28 mouse cellular contexts compared by ENCODE assay signal in genomic region chr6:17314659-17315616, GRCm38 (mm10). TPM values are rescaled to one million over a fixed set of nuclear protein-coding genes. Genes with fewer than 3 reads are reported as not detected.
DNase-seq lines count a peak whose midpoint lies in the region; ATAC-seq and TF ChIP-seq lines count a peak whose summit lies in the region.
"Had no signal": no experiment of that assay in that cellular context is flagged by ENCODE, and none has a peak within 500 bp of the region (broad histone marks: within the 10 kb centered on the region; RNA-seq: fewer than 3 reads in every experiment).

No protein-coding gene starts in this region.

- no peaks in the 10 kb centered on the region for H3K36me3 ChIP-seq in heart, postnatal 0 days (replicated peaks; ENCODE audit: control insufficient read depth, insufficient read depth, low read length)
- H3K36me3 ChIP-seq in heart, embryonic 11.5 days (ENCODE audit: control insufficient read depth, insufficient read depth, low read length): no peaks in the 10 kb centered on the region
- no peaks in the 10 kb centered on the region for H3K36me3 ChIP-seq in stomach, postnatal 0 days (ENCODE audit: control insufficient read depth, insufficient read depth, low read length)
- H3K36me3 ChIP-seq in embryonic facial prominence, embryonic 10.5 days (replicated peaks): no peaks in the 10 kb centered on the region
- H3K36me3 ChIP-seq: embryonic facial prominence, embryonic 13.5 days; hindbrain, embryonic 10.5 days; midbrain, embryonic 12.5 days had no signal

- no peak overlapping the region for H3K9ac ChIP-seq in heart, postnatal 0 days (replicated peaks; ENCODE audit: low read depth, low read length)
- H3K9ac ChIP-seq in heart, embryonic 11.5 days (ENCODE audit: low read depth, low read length): no peak overlapping the region
- H3K9ac ChIP-seq in stomach, postnatal 0 days (ENCODE audit: low read length): no peak overlapping the region
- H3K9ac ChIP-seq: embryonic facial prominence, embryonic 13.5 days; midbrain, embryonic 12.5 days had no signal

- no peaks in the 10 kb centered on the region for H3K9me3 ChIP-seq in heart, postnatal 0 days (replicated peaks; ENCODE audit: control insufficient read depth, low read length)
- H3K9me3 ChIP-seq in heart, embryonic 11.5 days (replicated peaks; ENCODE audit: control insufficient read depth, low read length): no peaks in the 10 kb centered on the region
- H3K9me3 ChIP-seq in stomach, postnatal 0 days (ENCODE audit: control insufficient read depth, low read length): no peaks in the 10 kb centered on the region
- no peaks in the 10 kb centered on the region for H3K9me3 ChIP-seq in embryonic facial prominence, embryonic 10.5 days
- H3K9me3 ChIP-seq: embryonic facial prominence, embryonic 13.5 days; hindbrain, embryonic 10.5 days; midbrain, embryonic 12.5 days had no signal

- peak; percentile 85 for DNase-seq in heart, adult 11 months
- no peak for DNase-seq in heart, postnatal 10 days
- DNase-seq in heart, postnatal 0 days (ENCODE audit: low spot score): no peak
- DNase-seq in NIH3T3 (ENCODE audit: low read depth): peak; percentile 44
- no peak for DNase-seq in stomach, postnatal 0 days (ENCODE audit: low spot score)
- no peak for DNase-seq in embryonic facial prominence, embryonic 10.5 days (ENCODE audit: low spot score)
- DNase-seq: adrenal gland, adult 8-10 months; cerebellum, adult 18-20 months; cerebellum, postnatal 25 days; kidney, adult 9 months; kidney, postnatal 14 days; layer of hippocampus, postnatal 36 days; lung, postnatal 10 days; right cerebral cortex, postnatal 14 days; spleen, adult 18-20 months; thymus, postnatal 4 days had no signal

- H3K4me2 ChIP-seq in heart, postnatal 0 days (ENCODE audit: low read depth, low read length): peak overlapping the region; percentile 22; the same call in 1 of the 2 replicates
- H3K4me2 ChIP-seq in heart, embryonic 11.5 days: no peak overlapping the region
- no peak overlapping the region for H3K4me2 ChIP-seq in stomach, postnatal 0 days (replicated peaks; ENCODE audit: low read depth)
- H3K4me2 ChIP-seq: embryonic facial prominence, embryonic 13.5 days; midbrain, embryonic 12.5 days had no signal

- no peaks in the 10 kb centered on the region for H3K27me3 ChIP-seq in heart, postnatal 0 days (ENCODE audit: control insufficient read depth, insufficient read depth, low read length)
- H3K27me3 ChIP-seq in heart, embryonic 11.5 days (ENCODE audit: control insufficient read depth, insufficient read depth, low read length): no peaks in the 10 kb centered on the region
- H3K27me3 ChIP-seq in stomach, postnatal 0 days (ENCODE audit: control insufficient read depth, insufficient read depth, low read length): no peaks in the 10 kb centered on the region
- H3K27me3 ChIP-seq in embryonic facial prominence, embryonic 10.5 days (replicated peaks; ENCODE audit: low read depth, poor library complexity, severe bottlenecking): peaks cover under 1% of the 10 kb centered on the region; the same call in 1 of the 2 replicates
- H3K27me3 ChIP-seq: embryonic facial prominence, embryonic 13.5 days; midbrain, embryonic 12.5 days had no signal

- 68% methylated on average over 5 of the region's 5 CpGs for WGBS in heart, postnatal 0 days
- WGBS in heart, embryonic 11.5 days (ENCODE audit: insufficient replicate concordance): 82% methylated on average over 5 of the region's 5 CpGs
- 67% methylated on average over 5 of the region's 5 CpGs for WGBS in stomach, postnatal 0 days
- 83% methylated on average over 5 of the region's 5 CpGs for WGBS in embryonic facial prominence, embryonic 10.5 days

- intact Hi-C loops in heart, postnatal 10 days (cut with DNase I): no loop called here

- H3K4me3 ChIP-seq in heart, postnatal 0 days (ENCODE audit: low read depth, low read length): no peak overlapping the region
- H3K4me3 ChIP-seq in heart, embryonic 11.5 days (ENCODE audit: low read depth, low read length): no peak overlapping the region
- no peak overlapping the region for H3K4me3 ChIP-seq in stomach, postnatal 0 days (ENCODE audit: low read depth, low read length)
- no peak overlapping the region for H3K4me3 ChIP-seq in embryonic facial prominence, embryonic 10.5 days
- H3K4me3 ChIP-seq: embryonic facial prominence, embryonic 13.5 days; hindbrain, embryonic 10.5 days; midbrain, embryonic 12.5 days had no signal

- H3K27ac ChIP-seq in heart, postnatal 0 days (ENCODE audit: low read depth): peak overlapping the region; percentile 64
- H3K27ac ChIP-seq in heart, embryonic 11.5 days (ENCODE audit: low read depth, low read length): no peak overlapping the region
- H3K27ac ChIP-seq in stomach, postnatal 0 days (replicated peaks): no peak overlapping the region
- H3K27ac ChIP-seq in embryonic facial prominence, embryonic 10.5 days (replicated peaks): no peak overlapping the region
- H3K27ac ChIP-seq: hindbrain, embryonic 10.5 days; hindbrain, postnatal 0 days; midbrain, embryonic 12.5 days had no signal

- H3K4me1 ChIP-seq in heart, postnatal 0 days (ENCODE audit: control insufficient read depth, insufficient read depth): peaks cover 26% of the 10 kb centered on the region
- H3K4me1 ChIP-seq in heart, embryonic 11.5 days (ENCODE audit: control insufficient read depth, insufficient read depth, low read length): peaks cover 12% of the 10 kb centered on the region
- H3K4me1 ChIP-seq in stomach, postnatal 0 days (replicated peaks; ENCODE audit: control insufficient read depth, insufficient read depth): peaks cover 16% of the 10 kb centered on the region
- peaks cover 6% of the 10 kb centered on the region for H3K4me1 ChIP-seq in embryonic facial prominence, embryonic 10.5 days
- H3K4me1 ChIP-seq: hindbrain, embryonic 10.5 days had no signal

- TF ChIP-seq EP300 in heart, postnatal 0 days (IDR thresholded peaks at IDR 0.05; ENCODE audit: low read depth): 0 out of 2 replicates have a peak, but pooled peaks have one; percentile 24
- TF ChIP-seq EP300 in stomach, postnatal 0 days (optimal IDR thresholded peaks at IDR 0.05): no peak

- TF ChIP-seq CTCF in heart, postnatal 0 days (IDR thresholded peaks at IDR 0.05; ENCODE audit: low read depth): no peak
- peak; percentile 8; the same call in 1 of the 2 replicates for TF ChIP-seq CTCF in stomach, postnatal 0 days (IDR thresholded peaks at IDR 0.05; ENCODE audit: low read depth)

- ATAC-seq in heart, postnatal 0 days (ENCODE audit: insufficient read depth, low read depth): peak; percentile 53; the same call in 1 of the 2 replicates
- no peak for ATAC-seq in heart, embryonic 11.5 days (replicated peaks; ENCODE audit: insufficient number of reproducible peaks, low FRiP score, low TSS enrichment)
- no peak for ATAC-seq in stomach, postnatal 0 days (ENCODE audit: low FRiP score, low TSS enrichment)
- ATAC-seq: activated CD4-positive, CD25-positive, alpha-beta regulatory T cell, adult 4 months; CD4-positive, CD25-positive, alpha-beta regulatory T cell, adult 4 months; forebrain, embryonic 14.5 days; hindbrain, postnatal 0 days; intestine, embryonic 16.5 days had no signal

RNA-seq across cellular contexts. Expression of gene Cav1, which starts 8.8 kb away (rescaled TPM):
- 100 to 1,000 TPM; 562 to 563 TPM for total RNA-seq in heart, postnatal 10 days (2021)
- 461 and 590 TPM in 2 replicates for total RNA-seq in heart, postnatal 0 days (2014; rRNA removed; ENCODE audit: low replicate concordance)
- polyA plus RNA-seq in heart, postnatal 0 days (2015; fragmentation: Nextera tagmentation; extraction: Ambion mirVana): 335 and 338 TPM in 2 replicates
- 69.2 and 81.5 TPM in 2 replicates for polyA plus RNA-seq in heart, embryonic 11.5 days (2014; fragmentation: Nextera tagmentation; extraction: Ambion mirVana)
- polyA plus RNA-seq in stomach, postnatal 0 days (2015; fragmentation: Nextera tagmentation; extraction: Ambion mirVana): 324 and 346 TPM in 2 replicates
- 6.0 and 7.9 TPM in 2 replicates for polyA plus RNA-seq in embryonic facial prominence, embryonic 10.5 days (2016; fragmentation: Nextera tagmentation; extraction: Ambion mirVana)
- total RNA-seq: granulocyte monocyte progenitor cell, adult 5-6 weeks; megakaryocyte, adult 5-6 weeks; neutrophil, adult 5-6 weeks had no signal
- polyA plus RNA-seq: activated CD4-positive, CD25-positive, alpha-beta regulatory T cell, adult 4 months; CD4-positive, CD25-positive, alpha-beta regulatory T cell, adult 4 months had no signal

RNA-seq across cellular contexts. Expression of gene Cav2, which starts 34.0 kb away (rescaled TPM):
- total RNA-seq in heart, postnatal 10 days (2021): 10 to 100 TPM; 70.9 to 79.4 TPM
- 52.2 and 78.4 TPM in 2 replicates for total RNA-seq in heart, postnatal 0 days (2014; rRNA removed; ENCODE audit: low replicate concordance)
- 58.8 and 59.4 TPM in 2 replicates for polyA plus RNA-seq in heart, postnatal 0 days (2015; fragmentation: Nextera tagmentation; extraction: Ambion mirVana)
- 13.7 and 15.9 TPM in 2 replicates for polyA plus RNA-seq in heart, embryonic 11.5 days (2014; fragmentation: Nextera tagmentation; extraction: Ambion mirVana)
- 62.7 and 63.5 TPM in 2 replicates for polyA plus RNA-seq in stomach, postnatal 0 days (2015; fragmentation: Nextera tagmentation; extraction: Ambion mirVana)
- 4.4 and 5.0 TPM in 2 replicates for polyA plus RNA-seq in embryonic facial prominence, embryonic 10.5 days (2016; fragmentation: Nextera tagmentation; extraction: Ambion mirVana)

Comparison
In these comparisons a context has a peak if more than half of its experiments do, and no peak if none do; other contexts are left out.
1. DNase-seq: peak in heart, adult 11 months (single experiment) and NIH3T3 (single experiment); none in heart, postnatal 10 days (0 of 2), heart, postnatal 0 days (single experiment), stomach, postnatal 0 days (single experiment) and embryonic facial prominence, embryonic 10.5 days (single experiment).